Mouse (Mus musculus): ENCODE data around the gene D630003M21Rik. TPM values are rescaled to one million over a fixed set of nuclear protein-coding genes. Genes with fewer than 3 reads are reported as not detected.
A peak's percentile ranks its signal among the peaks of the same experiment; 100 is the strongest.

The D630003M21Rik gene
- polyA plus RNA-seq, 1 experiment from 2014 or later = 2.1 TPM

DNA sequence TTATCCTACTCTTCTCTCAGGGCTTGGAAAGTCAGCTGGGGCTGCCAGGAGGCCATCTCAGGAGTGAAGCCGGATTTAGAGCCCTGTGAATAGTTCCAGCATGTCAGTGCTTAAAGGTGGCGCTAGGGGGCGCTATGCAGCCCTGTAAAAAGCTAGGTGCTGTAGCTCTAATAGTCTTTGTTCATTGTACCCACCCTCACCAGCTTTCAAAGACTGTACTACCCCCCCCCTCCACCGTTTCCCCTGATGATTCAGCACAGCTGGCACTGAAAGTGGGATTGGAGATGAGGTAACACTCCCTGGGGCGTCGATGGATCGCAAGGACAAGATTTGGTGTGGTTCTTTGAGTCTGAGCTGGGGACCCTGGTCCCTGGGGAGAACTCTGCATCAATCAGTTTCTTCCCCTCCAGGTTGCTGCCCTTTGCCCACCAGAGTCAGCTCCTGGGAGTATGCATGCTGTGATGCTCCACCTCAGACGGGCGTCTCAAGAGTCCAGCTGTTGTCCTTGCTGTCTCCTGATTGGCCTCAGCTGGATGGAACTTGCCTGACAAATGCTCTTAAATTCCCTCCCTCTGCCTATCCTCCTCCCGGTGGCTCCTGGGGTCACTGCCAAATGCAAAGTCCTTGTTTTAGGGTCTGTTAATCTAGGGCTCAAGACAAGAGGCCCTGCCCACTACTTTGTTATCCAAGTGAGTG is 33.9 kb downstream of the D630003M21Rik start:
- H3K4me2 ChIP-seq = no peak overlapping the region
- no peak overlapping the region for H3K27ac ChIP-seq
- H3K27me3 ChIP-seq = no peaks in the 10 kb centered on the region
- no peaks in the 10 kb centered on the region for H3K9me3 ChIP-seq (replicated peaks)
- H3K4me3 ChIP-seq = no peak overlapping the region
- H3K36me3 ChIP-seq = no peaks in the 10 kb centered on the region
- no peak for ATAC-seq (replicated peaks; ENCODE audit: insufficient number of reproducible peaks, insufficient read depth, low FRiP score, low read depth)
- 31% methylated on average over 10 of the region's 10 CpGs for WGBS
- H3K9ac ChIP-seq = no peak overlapping the region
- H3K4me1 ChIP-seq (replicated peaks) = peaks cover 17% of the 10 kb centered on the region

DNA sequence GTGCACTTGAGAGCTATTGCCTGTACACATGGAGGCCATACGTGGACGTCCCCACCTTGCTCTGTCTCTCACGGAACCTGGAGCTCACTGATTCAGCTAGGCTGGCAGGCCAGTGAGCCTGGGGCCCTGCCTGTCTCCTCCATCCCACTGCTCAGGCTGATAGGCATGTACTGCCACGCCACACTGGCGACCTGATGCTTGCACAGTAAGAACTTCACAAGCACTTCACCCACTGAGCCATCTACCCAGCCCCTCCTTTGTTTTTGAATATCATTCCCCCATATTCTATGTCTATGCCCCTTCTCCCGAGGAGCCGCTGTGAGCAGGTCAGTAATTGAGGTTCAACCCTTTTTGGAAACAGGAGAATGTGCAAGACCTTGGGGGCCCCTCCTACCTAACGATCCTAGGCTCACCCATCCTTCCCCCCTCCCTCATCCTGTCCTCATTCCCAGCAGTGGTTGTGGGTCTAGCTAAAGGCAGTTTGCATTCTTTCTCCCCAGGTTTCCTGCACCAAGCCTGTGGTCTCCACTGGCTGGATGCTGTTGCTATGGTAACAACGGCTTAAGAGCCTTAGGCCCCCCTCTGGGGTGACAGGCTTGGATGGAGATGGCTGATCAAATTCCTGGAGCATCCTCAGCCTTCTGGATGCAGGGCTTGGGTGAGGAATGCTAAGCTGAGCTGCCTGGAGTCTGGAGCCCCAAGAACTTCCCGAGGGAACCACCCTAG is 35.2 kb downstream of the D630003M21Rik start:
- H3K4me2 ChIP-seq = no peak overlapping the region
- no peak overlapping the region for H3K9ac ChIP-seq
- no peaks in the 10 kb centered on the region for H3K9me3 ChIP-seq (replicated peaks)
- H3K4me3 ChIP-seq = no peak overlapping the region
- H3K27me3 ChIP-seq = no peaks in the 10 kb centered on the region
- ATAC-seq (replicated peaks; ENCODE audit: insufficient number of reproducible peaks, insufficient read depth, low FRiP score, low read depth) = no peak
- no peak overlapping the region for H3K27ac ChIP-seq
- 61% methylated on average over 10 of the region's 10 CpGs for WGBS
- no peaks in the 10 kb centered on the region for H3K36me3 ChIP-seq
- H3K4me1 ChIP-seq (replicated peaks) = peaks cover 17% of the 10 kb centered on the region

GRCm38 (mm10) chr2:158191098-158191497 is 37.9 kb downstream of the D630003M21Rik start:
- H3K4me2 ChIP-seq = no peak overlapping the region
- no peaks in the 10 kb centered on the region for H3K9me3 ChIP-seq (replicated peaks)
- no peak; the same call in 1 of the 2 replicates for ATAC-seq (replicated peaks; ENCODE audit: insufficient number of reproducible peaks, insufficient read depth, low FRiP score, low read depth)
- no peak overlapping the region for H3K9ac ChIP-seq
- H3K36me3 ChIP-seq = no peaks in the 10 kb centered on the region
- no peak overlapping the region for H3K4me3 ChIP-seq
- H3K4me1 ChIP-seq (replicated peaks) = peaks cover 17% of the 10 kb centered on the region
- H3K27me3 ChIP-seq = no peaks in the 10 kb centered on the region
- H3K27ac ChIP-seq = no peak overlapping the region
- 33% methylated on average over 7 of the region's 7 CpGs for WGBS

GRCm38 (mm10) chr2:158189451-158189850 is 39.6 kb downstream of the D630003M21Rik start:
- H3K4me3 ChIP-seq = no peak overlapping the region
- H3K4me2 ChIP-seq = no peak overlapping the region
- no peak overlapping the region for H3K27ac ChIP-seq
- H3K9me3 ChIP-seq (replicated peaks) = no peaks in the 10 kb centered on the region
- H3K9ac ChIP-seq = no peak overlapping the region
- H3K4me1 ChIP-seq (replicated peaks) = peaks cover 9% of the 10 kb centered on the region
- no peaks in the 10 kb centered on the region for H3K27me3 ChIP-seq
- no peak for ATAC-seq (replicated peaks; ENCODE audit: insufficient number of reproducible peaks, insufficient read depth, low FRiP score, low read depth)
- no peaks in the 10 kb centered on the region for H3K36me3 ChIP-seq
- WGBS = 61% methylated on average over 11 of the region's 11 CpGs

- H3K4me1 ChIP-seq (replicated peaks) = peaks cover 6% of the 10 kb centered on the region
- no peak overlapping the region for H3K4me2 ChIP-seq
- 73% methylated on average over 11 of the region's 11 CpGs for WGBS
- H3K27me3 ChIP-seq = no peaks in the 10 kb centered on the region
- no peak for ATAC-seq (replicated peaks; ENCODE audit: insufficient number of reproducible peaks, insufficient read depth, low FRiP score, low read depth)
- no peak overlapping the region for H3K9ac ChIP-seq
- no peaks in the 10 kb centered on the region for H3K9me3 ChIP-seq (replicated peaks)
- H3K4me3 ChIP-seq = no peak overlapping the region
- H3K36me3 ChIP-seq = no peaks in the 10 kb centered on the region
- no peak overlapping the region for H3K27ac ChIP-seq
These were observed 42.7 kb downstream of the D630003M21Rik start for GRCm38 (mm10) chr2:158186206-158186871.

DNA sequence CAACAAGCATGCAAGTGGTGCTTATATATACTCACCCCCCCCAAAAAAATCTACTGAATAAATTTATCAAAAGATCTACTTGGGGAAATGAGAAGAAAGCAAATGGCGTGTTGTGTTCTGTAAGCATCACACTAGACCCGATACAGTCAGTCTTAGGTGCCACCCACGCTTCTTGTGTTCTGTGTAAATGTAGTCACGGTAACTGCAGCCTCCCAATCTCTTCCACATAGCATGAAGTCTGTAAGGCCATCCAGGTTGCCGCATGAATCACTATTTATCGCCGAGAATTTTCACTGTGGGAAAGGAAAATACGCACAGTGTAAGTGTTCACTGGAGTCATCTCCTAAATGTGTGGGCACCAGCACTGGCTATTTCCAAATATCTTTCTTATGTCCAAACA is 45.8 kb downstream of the D630003M21Rik start:
- Histone ChIP-seq H3K4me3 (no peak overlapping the region), H3K9me3 (replicated peaks) (no peaks in the 10 kb centered on the region), H3K4me1 (replicated peaks) (peaks cover 18% of the 10 kb centered on the region), H3K27me3 (no peaks in the 10 kb centered on the region), H3K9ac (no peak overlapping the region), H3K27ac (no peak overlapping the region), H3K36me3 (no peaks in the 10 kb centered on the region), H3K4me2 (no peak overlapping the region)
- WGBS = 86% methylated on average over 8 of the region's 8 CpGs
- no peak for ATAC-seq (replicated peaks; ENCODE audit: insufficient number of reproducible peaks, insufficient read depth, low FRiP score, low read depth)

DNA sequence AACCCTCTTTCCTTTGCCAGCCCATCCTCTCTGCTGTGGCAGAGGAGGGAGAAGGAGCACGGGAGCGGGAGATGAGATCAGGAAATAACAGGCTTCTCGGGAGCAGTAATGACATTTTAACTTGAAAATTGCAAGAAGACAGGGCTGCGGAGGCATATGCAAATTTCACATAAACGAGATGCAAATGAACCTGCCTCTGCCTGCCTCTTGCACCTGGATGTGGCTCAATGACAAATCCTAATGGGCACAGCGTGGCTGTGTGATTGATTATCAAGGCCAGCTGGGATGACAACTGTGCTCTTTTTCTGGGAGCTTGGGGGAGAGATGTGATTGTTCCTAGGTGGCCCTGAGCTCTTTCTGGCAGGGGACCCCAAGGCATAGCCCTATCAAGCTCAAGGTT is 47.1 kb downstream of the D630003M21Rik start:
- Histone ChIP-seq H3K36me3 (no peaks in the 10 kb centered on the region), H3K4me3 (no peak overlapping the region), H3K4me1 (replicated peaks) (peaks cover 20% of the 10 kb centered on the region), H3K9ac (no peak overlapping the region), H3K27me3 (no peaks in the 10 kb centered on the region), H3K27ac (no peak overlapping the region), H3K9me3 (replicated peaks) (no peaks in the 10 kb centered on the region), H3K4me2 (no peak overlapping the region)
- ATAC-seq (replicated peaks; ENCODE audit: insufficient number of reproducible peaks, insufficient read depth, low FRiP score, low read depth) = no peak
- 65% methylated on average over 6 of the region's 6 CpGs for WGBS

GRCm38 (mm10) chr2:158180797-158181196 is 48.2 kb downstream of the D630003M21Rik start:
- no peaks in the 10 kb centered on the region for H3K9me3 ChIP-seq (replicated peaks)
- WGBS = 44% methylated on average over 9 of the region's 9 CpGs
- H3K4me2 ChIP-seq = no peak overlapping the region
- H3K4me3 ChIP-seq = no peak overlapping the region
- no peak overlapping the region for H3K27ac ChIP-seq
- H3K27me3 ChIP-seq = no peaks in the 10 kb centered on the region
- H3K36me3 ChIP-seq = no peaks in the 10 kb centered on the region
- ATAC-seq (replicated peaks; ENCODE audit: insufficient number of reproducible peaks, insufficient read depth, low FRiP score, low read depth) = no peak
- peaks cover 23% of the 10 kb centered on the region for H3K4me1 ChIP-seq (replicated peaks)
- H3K9ac ChIP-seq = no peak overlapping the region

GRCm38 (mm10) chr2:158179370-158180111 is 49.5 kb downstream of the D630003M21Rik start:
- H3K4me1 ChIP-seq (replicated peaks) = peaks cover 35% of the 10 kb centered on the region
- 17% methylated on average over 18 of the region's 18 CpGs for WGBS
- peak; percentile 33; the same call in 1 of the 2 replicates for ATAC-seq (replicated peaks; ENCODE audit: insufficient number of reproducible peaks, insufficient read depth, low FRiP score, low read depth)
- 0 out of 2 replicates have a peak overlapping the region, but pooled peaks have one; percentile 18 for H3K9ac ChIP-seq
- H3K4me2 ChIP-seq = peak overlapping the region; percentile 62
- H3K4me3 ChIP-seq = peak overlapping the region; percentile 34
- H3K27ac ChIP-seq = peak overlapping the region; percentile 61
- no peaks in the 10 kb centered on the region for H3K9me3 ChIP-seq (replicated peaks)
- H3K36me3 ChIP-seq = no peaks in the 10 kb centered on the region
- no peaks in the 10 kb centered on the region for H3K27me3 ChIP-seq

GRCm38 (mm10) chr2:158178696-158179369 is 50.2 kb downstream of the D630003M21Rik start:
- Histone ChIP-seq H3K9me3 (replicated peaks) (no peaks in the 10 kb centered on the region), H3K27me3 (no peaks in the 10 kb centered on the region), H3K4me3 (peak overlapping the region; percentile 34), H3K9ac (0 out of 2 replicates have a peak overlapping the region, but pooled peaks have one; percentile 18), H3K36me3 (no peaks in the 10 kb centered on the region), H3K4me2 (peak overlapping the region; percentile 62), H3K27ac (peak overlapping the region; percentile 61), H3K4me1 (replicated peaks) (peaks cover 41% of the 10 kb centered on the region)
- 14% methylated on average over 19 of the region's 19 CpGs for WGBS
- peak; percentile 75 for ATAC-seq (replicated peaks; ENCODE audit: insufficient number of reproducible peaks, insufficient read depth, low FRiP score, low read depth)

Data from heart, embryonic 15.5 days (tissue).